Mouse (Mus musculus) embryonic facial prominence, embryonic 10.5 days (tissue): ENCODE results near the gene Gm6034. TPM values are rescaled to one million over a fixed set of nuclear protein-coding genes. Genes with fewer than 3 reads are reported as not detected.
"Not testable (repeated sequence)": the region's sequence is repeated elsewhere in the genome, so short reads cannot be mapped to it uniquely, and the experiment has no call there.

Source experiments
- DNase-seq: peaks from one replicate; pipeline ENCODE4 v3.0.0-alpha.2; 2017; ENCODE audit warnings: low spot score
- H3K27ac ChIP-seq: fragments of 300-500 bp; sonication (generic); replicated peaks from 2 replicates; pipeline ENCODE4 v1.5.1; 2016; ENCODE audit warnings: mild to moderate bottlenecking
- H3K27me3 ChIP-seq: fragments of 300-500 bp; sonication (generic); replicated peaks from 2 replicates; pipeline ENCODE4 v1.6.1; 2016; ENCODE audit warnings: low read depth, mild to moderate bottlenecking; ENCODE audit not compliant: poor library complexity, severe bottlenecking
- H3K36me3 ChIP-seq: fragments of 300-500 bp; sonication (generic); replicated peaks from 2 replicates; pipeline ENCODE4 v1.6.1; 2016; ENCODE audit warnings: mild to moderate bottlenecking, moderate library complexity
- H3K4me1 ChIP-seq: fragments of 300-500 bp; sonication (generic); 2 replicates; pipeline ENCODE4 v1.6.1; 2016
- H3K4me3 ChIP-seq: fragments of 300-500 bp; sonication (generic); 2 replicates; pipeline ENCODE4 v1.5.1; 2016; ENCODE audit warnings: mild to moderate bottlenecking, moderate library complexity
- H3K9me3 ChIP-seq: fragments of 300-500 bp; sonication (generic); 2 replicates; pipeline ENCODE4 v1.6.1; 2016; ENCODE audit warnings: mild to moderate bottlenecking
- WGBS: fragments of 180-500 bp; shearing (Covaris S2); methylation state at CpG from one replicate; pipeline ENCODE4 v1.1.7; 2016; 5-methylcytosine and 5-hydroxymethylcytosine counted together
- polyA plus RNA-seq: library from polyadenylated mRNA; unstranded; fragments of >200 nt; fragmentation: Nextera tagmentation; extraction: Ambion mirVana; gene quantifications from 2 replicates; pipeline ENCODE4 v1.2.1, GENCODE M21; 2016

Gene Gm6034
- polyA plus RNA-seq, 1 experiment from 2014 or later, result not detected

DNA sequence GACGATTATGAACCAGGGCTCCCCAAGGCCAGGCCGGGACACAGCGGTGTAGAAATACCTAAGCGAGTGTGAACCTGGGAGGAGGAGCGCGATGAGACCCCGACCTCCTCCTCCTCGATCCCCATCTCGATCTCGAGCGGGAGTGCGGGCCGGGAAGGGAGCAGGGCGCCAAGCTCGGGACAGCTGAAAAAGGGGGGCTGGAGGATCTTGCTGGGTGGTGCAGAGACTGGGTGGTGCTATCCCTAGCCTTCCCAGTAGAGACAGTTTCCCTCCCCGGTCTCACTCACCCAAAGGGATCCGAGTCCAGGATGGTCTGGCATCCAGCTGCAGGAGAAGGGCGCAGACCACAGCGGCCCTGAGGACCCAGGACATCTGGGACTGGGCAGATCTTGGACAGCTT lies 706 bp upstream of the Gm6034 start:
- Histone ChIP-seq H3K27me3 (peaks cover 32% of the 10 kb centered on the region), H3K4me3 (peak overlapping the region; percentile 55)
- not testable (repeated sequence) for H3K9me3 ChIP-seq, H3K27ac ChIP-seq, H3K4me1 ChIP-seq, H3K36me3 ChIP-seq
- 2% methylated on average over 19 of the region's 19 CpGs for WGBS
- DNase-seq, result peak; percentile 20

DNA sequence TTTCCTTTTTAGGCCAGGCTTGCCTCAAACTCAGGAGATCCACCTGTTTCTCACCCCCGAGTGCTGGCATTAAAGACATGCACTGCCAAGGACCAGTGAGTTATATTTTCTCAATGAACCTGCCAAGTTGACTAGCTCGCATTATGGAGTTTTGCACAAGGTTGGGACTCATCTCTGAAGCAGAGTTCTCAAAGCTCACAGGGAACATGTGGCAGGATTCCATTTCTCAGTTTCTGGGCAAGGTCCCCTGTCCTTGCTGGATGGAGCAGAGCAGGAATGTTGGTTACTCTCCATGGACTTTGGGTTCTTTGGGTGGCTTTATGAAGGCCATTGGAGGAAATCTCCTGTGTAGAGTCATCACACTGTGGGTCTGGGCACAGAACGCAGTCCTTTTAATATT lies 525 bp downstream of the Gm6034 start:
- Histone ChIP-seq H3K9me3 (no peaks in the 10 kb centered on the region), H3K4me1 (peaks cover 10% of the 10 kb centered on the region), H3K27ac (no peak overlapping the region), H3K4me3 (peak overlapping the region; percentile 55; the same call in 1 of the 2 replicates), H3K27me3 (peaks cover 32% of the 10 kb centered on the region), H3K36me3 (no peaks in the 10 kb centered on the region)
- WGBS, result 85% methylated on average over 3 of the region's 3 CpGs
- DNase-seq, result no peak

DNA sequence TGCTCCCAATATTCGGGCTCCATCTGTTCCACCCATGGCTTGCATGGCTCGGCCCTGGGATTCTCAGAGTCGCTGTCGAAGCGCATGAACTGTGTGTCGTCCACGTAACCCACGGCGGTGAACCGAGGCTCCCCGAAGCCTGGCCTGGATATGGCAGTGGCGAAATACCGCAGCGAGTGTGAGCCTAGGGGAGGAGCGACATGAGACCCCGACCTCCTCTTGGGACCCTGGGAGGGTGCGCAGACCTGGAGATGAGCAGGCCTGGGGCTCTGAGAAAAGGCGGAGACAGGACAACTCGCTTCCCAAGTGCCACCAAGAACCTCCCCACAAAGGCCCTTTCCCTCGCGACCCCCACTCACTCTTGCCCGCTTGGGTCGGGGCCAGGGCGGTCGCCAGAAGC lies 15.2 kb downstream of the Gm6034 start:
- H3K27ac ChIP-seq, DNase-seq: not testable (repeated sequence)
- WGBS, result 89% methylated on average over 25 of the region's 25 CpGs

DNA sequence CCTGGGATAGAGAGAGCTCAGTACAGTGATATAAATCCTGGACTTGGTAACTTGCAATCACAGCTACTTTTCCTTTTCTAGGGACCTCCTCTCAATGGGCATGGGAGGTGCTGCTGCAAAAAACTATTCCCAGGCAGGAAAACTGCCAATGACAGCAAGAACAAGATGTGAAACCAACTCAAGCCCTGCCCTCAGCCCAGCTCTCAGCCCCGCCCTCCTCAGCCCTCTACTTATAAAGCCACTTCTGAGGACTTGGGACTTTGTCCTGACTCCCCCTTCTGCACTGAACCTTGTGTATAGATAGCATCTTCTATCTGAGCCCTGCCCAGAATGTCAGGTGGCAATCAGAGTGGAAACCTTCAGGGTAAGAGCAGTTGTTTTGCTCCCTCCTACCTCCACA lies 15.6 kb downstream of the Gm6034 start, which contains the start of gene Gm11127:
Gene Gm11127 (minus strand): TSS at position 10 of the 400 bp plus-strand sequence.
- H3K4me1 ChIP-seq, H3K27me3 ChIP-seq, H3K9me3 ChIP-seq, DNase-seq, H3K27ac ChIP-seq, H3K4me3 ChIP-seq, H3K36me3 ChIP-seq: not testable (repeated sequence)
- WGBS, result 52% methylated on average over 1 of the region's 1 CpGs

More for the DNA sequence above, 15.2 kb downstream of the Gm6034 start:
- not testable (repeated sequence) for H3K36me3 ChIP-seq, H3K4me1 ChIP-seq, H3K4me3 ChIP-seq, H3K9me3 ChIP-seq, H3K27me3 ChIP-seq

DNA sequence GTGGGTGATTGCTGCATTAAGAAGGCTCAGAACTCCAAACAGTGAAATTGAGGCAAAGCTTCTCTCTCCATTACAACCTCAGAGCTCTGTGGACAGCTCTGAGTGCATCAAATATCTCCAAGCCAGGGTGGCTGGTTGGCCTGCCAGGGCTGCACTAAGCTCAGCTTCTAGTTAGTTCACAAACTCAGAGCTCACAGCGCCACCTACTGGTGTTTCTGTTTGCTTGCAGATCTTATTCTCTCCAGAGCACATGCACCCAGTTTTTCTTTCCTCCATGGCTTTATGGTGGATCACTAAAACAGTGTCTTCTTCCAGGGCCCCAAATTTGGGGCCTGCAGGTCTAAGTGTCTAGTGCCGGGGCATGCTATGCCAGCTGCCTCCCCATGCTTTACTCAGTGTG lies 18.1 kb downstream of the Gm6034 start:
- Histone ChIP-seq H3K4me3 (no peak overlapping the region), H3K4me1 (no peaks in the 10 kb centered on the region), H3K27me3 (no peaks in the 10 kb centered on the region), H3K9me3 (no peaks in the 10 kb centered on the region), H3K27ac (no peak overlapping the region), H3K36me3 (no peaks in the 10 kb centered on the region)
- WGBS, result 34% methylated on average over 2 of the region's 2 CpGs
- peak; percentile 71 for DNase-seq

DNA sequence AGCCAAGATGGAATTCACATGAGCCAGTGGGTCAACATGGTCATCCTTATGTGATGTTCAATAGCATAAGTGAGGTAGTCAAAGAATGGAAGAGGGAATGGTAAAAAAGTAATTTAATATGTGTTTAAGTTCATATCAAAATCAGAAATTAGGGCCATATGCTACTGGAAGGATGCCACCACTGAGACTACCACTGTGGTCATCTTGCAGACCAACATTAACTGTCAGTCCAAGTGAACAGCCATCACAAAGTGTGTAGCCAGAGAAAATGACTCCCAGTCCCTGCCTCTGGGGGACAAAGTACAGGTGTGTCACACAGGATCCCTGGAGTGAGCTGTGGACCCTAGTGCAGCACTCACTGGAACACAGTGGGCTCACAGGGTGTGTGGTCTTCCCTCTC lies 39.1 kb downstream of the Gm6034 start:
- H3K36me3 ChIP-seq, H3K27ac ChIP-seq, H3K9me3 ChIP-seq, H3K4me3 ChIP-seq: not testable (repeated sequence)
- peak; percentile 7 for DNase-seq
- peaks cover 13% of the 10 kb centered on the region for H3K4me1 ChIP-seq
- peaks cover 51% of the 10 kb centered on the region for H3K27me3 ChIP-seq

DNA sequence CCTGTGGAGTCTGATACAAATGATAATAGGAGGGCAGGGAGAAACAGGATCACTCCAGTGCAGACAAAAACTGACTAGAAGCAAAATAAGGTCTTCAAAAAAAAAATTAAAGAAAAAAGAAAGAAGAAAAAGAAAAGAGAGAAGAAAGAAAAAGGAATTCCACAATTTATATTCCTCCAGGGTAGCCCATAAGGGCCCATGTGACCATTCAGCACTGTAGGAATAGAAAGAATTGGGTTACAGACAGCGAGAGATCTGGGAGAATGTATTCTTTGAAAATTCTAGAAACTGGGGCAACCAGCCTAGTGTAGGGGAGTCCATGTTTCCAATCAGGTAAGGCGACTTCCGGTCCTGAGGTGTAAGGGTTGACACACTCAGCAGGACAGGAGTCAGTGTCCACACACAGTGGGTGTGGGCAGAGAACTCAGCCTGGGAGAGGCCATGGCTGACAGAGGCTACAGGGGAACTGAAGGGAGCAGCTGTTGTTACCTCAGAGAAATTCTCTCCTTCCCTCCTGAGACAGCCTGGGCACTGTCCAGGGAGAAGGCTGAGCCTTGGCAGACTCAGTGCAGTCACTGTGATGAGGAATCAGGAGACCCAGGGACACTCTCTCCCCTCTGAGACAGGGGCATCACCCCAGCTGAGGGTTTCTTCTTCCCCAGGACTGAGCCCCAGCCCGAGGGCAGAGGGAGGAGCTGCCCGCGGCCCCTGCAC lies 39.9 kb downstream of the Gm6034 start:
- peaks cover 13% of the 10 kb centered on the region for H3K4me1 ChIP-seq
- H3K36me3 ChIP-seq, H3K27ac ChIP-seq, H3K9me3 ChIP-seq: not testable (repeated sequence)
- WGBS, result 19% methylated on average over 6 of the region's 6 CpGs
- peak; percentile 10 for DNase-seq
- H3K4me3 ChIP-seq, result peak overlapping the region; percentile 69
- H3K27me3 ChIP-seq, result peaks cover 51% of the 10 kb centered on the region

DNA sequence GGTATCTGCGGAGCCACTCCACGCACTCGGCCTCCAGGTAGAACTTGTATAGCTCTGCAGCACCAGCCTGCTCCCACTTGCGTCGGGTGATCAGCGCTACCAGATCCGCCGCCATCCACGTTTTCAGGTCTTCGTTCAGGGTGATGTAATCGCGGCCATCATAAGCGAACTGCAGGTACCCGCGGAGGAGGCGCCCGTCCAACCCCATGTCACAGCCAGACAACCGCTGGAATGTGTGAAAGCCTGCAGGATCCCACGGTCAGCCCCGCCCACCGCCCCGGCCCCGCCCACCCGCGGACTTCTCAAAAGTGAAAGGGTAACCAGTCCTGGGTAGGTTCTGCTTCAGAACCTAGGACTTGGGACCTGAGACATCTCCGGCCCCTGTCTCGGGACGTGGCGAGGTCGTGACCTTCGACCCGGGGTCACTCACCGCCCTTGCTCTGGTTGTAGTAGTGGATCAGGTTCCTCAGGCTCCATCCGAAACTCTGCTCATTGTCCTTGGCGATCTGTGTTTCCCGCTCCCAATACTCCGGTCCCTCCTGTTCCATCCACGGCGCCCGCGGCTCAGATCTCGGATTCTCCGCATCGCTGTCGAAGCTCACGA lies 40.6 kb downstream of the Gm6034 start:
- no peaks in the 10 kb centered on the region for H3K36me3 ChIP-seq
- no peaks in the 10 kb centered on the region for H3K9me3 ChIP-seq
- H3K4me1 ChIP-seq, result peaks cover 13% of the 10 kb centered on the region
- peak overlapping the region; percentile 69 for H3K4me3 ChIP-seq
- peak; percentile 82 for DNase-seq
- under 1% methylated on average over 46 of the region's 46 CpGs for WGBS
- peaks cover 51% of the 10 kb centered on the region for H3K27me3 ChIP-seq
- H3K27ac ChIP-seq, result peak overlapping the region; percentile 82

DNA sequence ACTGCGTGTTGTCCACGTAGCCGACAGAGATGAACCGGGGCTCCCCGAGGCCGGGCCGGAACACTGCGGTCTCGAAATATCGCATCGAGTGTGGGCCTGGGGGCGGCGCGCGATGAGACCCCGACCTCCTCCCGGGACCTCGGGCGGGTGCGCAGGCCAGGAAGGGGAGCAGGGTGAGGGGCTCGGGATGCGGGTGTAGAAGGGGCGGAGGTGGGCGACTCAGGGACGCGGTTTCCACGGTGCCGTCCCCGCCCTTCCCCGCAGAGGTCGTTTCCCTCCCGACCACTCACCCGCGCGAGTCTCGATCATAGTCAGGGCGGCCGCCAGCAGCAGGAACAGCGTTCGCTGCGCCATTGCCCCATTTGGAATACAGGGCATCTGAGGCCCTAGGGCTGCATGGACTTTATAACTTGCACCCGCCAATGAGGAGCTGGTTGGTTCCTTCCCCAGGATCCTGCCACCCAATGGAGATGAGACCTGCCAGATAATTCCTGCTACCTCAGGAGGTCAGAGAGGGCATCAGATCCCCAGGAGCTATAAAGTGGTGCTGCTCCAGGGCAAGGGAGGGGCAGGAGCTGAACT lies 41.2 kb downstream of the Gm6034 start:
- DNase-seq, result no peak
- peak overlapping the region; percentile 69 for H3K4me3 ChIP-seq
- no peaks in the 10 kb centered on the region for H3K9me3 ChIP-seq
- peak overlapping the region; percentile 82 for H3K27ac ChIP-seq
- H3K36me3 ChIP-seq, result no peaks in the 10 kb centered on the region
- peaks cover 51% of the 10 kb centered on the region for H3K27me3 ChIP-seq
- WGBS, result under 1% methylated on average over 42 of the region's 42 CpGs
- peaks cover 13% of the 10 kb centered on the region for H3K4me1 ChIP-seq

DNA sequence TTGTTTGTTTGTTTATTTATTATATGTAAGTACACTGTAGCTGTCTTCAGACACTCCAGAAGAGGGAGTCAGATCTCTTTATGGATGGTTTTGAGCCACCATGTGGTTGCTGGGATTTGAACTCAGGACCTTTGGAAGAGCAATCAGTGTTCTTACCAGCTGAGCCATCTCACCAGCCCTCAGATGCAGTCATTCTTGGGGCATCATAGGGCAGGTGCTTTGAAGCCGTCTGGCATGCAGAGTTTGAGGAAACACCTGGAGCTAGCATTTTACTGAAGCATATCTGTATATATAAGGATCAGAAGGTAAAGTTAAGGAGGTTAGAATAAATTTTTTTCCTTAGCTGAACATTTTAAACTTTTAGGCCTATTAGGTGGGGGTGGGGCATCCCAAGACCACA lies 43.2 kb downstream of the Gm6034 start:
- H3K27ac ChIP-seq, H3K4me3 ChIP-seq, H3K36me3 ChIP-seq, DNase-seq, H3K9me3 ChIP-seq: not testable (repeated sequence)
- Histone ChIP-seq H3K27me3 (peaks cover 45% of the 10 kb centered on the region), H3K4me1 (peaks cover 13% of the 10 kb centered on the region)
- WGBS, result 82% methylated on average over 1 of the region's 1 CpGs

DNA sequence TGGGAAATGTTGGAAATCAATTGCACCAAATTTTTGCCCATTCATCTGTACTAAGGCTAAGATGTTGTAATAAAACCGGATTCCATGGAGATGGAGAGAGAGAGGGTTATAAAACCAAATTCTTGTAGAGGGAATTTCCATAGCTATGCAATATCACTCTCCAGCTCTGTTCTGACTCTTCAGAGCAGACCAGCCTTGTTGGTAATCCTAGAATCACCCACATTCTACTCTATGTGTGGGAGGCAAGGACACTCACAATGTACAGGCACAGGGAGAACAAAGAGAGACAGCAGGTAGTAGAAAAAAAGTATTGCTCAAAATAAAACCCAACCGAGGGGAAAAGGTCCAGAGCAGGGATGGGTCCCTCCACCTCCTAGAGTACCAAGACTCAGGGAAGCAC lies 49.2 kb downstream of the Gm6034 start:
- not testable (repeated sequence) for H3K27me3 ChIP-seq, H3K4me1 ChIP-seq, H3K9me3 ChIP-seq, DNase-seq, H3K36me3 ChIP-seq, H3K4me3 ChIP-seq, H3K27ac ChIP-seq
- WGBS, result no CpG with 5 or more reads among the region's 2 CpGs

DNA sequence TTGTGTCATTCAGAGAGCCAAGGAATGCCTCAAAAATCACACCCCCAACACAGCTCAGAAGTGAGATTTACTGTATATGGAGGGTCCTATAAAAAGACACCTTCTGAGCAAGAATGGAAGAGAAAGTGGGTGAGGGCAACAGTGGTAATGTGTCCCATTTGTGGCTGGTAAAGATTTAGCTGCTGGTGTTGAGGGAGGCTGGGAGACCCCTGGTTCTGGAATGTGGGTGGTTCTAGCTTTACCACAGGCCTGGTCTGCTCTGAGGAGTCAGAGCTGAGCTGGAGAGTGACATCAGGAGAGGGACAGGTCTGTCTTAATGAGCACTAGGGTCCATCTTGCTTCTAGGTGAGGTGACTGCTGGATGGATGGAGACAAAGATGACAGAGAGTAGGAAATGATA lies 49.8 kb downstream of the Gm6034 start:
- H3K27ac ChIP-seq, H3K36me3 ChIP-seq, H3K27me3 ChIP-seq, H3K9me3 ChIP-seq, H3K4me3 ChIP-seq, DNase-seq, H3K4me1 ChIP-seq: not testable (repeated sequence)

DNA sequence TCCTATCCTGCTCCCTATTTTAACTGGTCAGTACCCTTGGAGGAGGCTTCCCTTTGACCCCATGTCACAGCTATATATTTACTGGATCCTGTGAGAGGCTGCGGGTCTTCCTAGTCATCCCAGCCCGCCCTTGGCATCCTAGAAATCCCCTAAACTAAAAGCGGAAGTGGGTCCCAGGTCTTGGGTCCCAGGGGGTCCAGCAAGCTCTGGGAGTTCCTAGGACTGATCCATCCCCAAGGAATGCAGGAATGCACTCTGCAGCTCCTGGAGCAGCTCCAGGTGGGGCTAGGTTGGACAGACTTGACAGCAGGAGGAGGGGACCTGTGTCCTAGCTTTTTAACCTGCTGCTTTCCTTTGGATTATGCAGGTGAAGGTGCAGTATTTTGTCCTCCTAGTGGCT lies 51.2 kb downstream of the Gm6034 start:
- no peak for DNase-seq
- H3K4me1 ChIP-seq, result no peaks in the 10 kb centered on the region
- H3K27me3 ChIP-seq, result no peaks in the 10 kb centered on the region
- no peak overlapping the region for H3K4me3 ChIP-seq
- H3K27ac ChIP-seq, result no peak overlapping the region
- H3K9me3 ChIP-seq, result no peaks in the 10 kb centered on the region
- 12% methylated on average over 3 of the region's 3 CpGs for WGBS
- H3K36me3 ChIP-seq, result no peaks in the 10 kb centered on the region
